Mouse (Mus musculus) forebrain, embryonic 14.5 days (tissue): Measurements from ENCODE around the gene Kcnj8. TPM values are rescaled to one million over a fixed set of nuclear protein-coding genes. Genes with fewer than 3 reads are reported as not detected.

ENCODE experiments used
- ATAC-seq: fragments of 200-750 bp; cut with Nextera tagmentation; 2 replicates; pipeline ENCODE4 v1.8.0; 2017; ENCODE audit warnings: mild to moderate bottlenecking, moderate library complexity
- DNase-seq: peaks from one replicate; pipeline ENCODE4 v3.0.0-alpha.2; 2015; ENCODE audit warnings: low spot score
- H3K27ac ChIP-seq: fragments of 300-500 bp; sonication (generic); 2 replicates; pipeline ENCODE4 v1.5.1; 2014; ENCODE audit warnings: low read depth, mild to moderate bottlenecking, control low read depth, low read length, moderate library complexity
- H3K27me3 ChIP-seq: fragments of 300-500 bp; sonication (generic); replicated peaks from 2 replicates; pipeline ENCODE4 v1.6.1; 2014; ENCODE audit warnings: low read length, control low read depth, mixed read lengths; ENCODE audit not compliant: control insufficient read depth, insufficient read depth
- H3K36me3 ChIP-seq: fragments of 300-500 bp; sonication (generic); 2 replicates; pipeline ENCODE4 v1.6.1; 2014; ENCODE audit warnings: low read length, control low read depth; ENCODE audit not compliant: control insufficient read depth, insufficient read depth
- H3K4me1 ChIP-seq: fragments of 300-500 bp; sonication (generic); 2 replicates; pipeline ENCODE4 v1.6.1; 2014; ENCODE audit warnings: antibody characterized with exemption, low read length, control low read depth; ENCODE audit not compliant: control insufficient read depth, insufficient read depth
- H3K4me2 ChIP-seq: fragments of 300-500 bp; sonication (generic); 2 replicates; pipeline ENCODE4 v1.6.1; 2014; ENCODE audit warnings: mild to moderate bottlenecking, control low read depth, low read length
- H3K4me3 ChIP-seq: fragments of 300-500 bp; sonication (generic); 2 replicates; pipeline ENCODE4 v1.5.1; 2014; ENCODE audit warnings: low read depth, low read length, control low read depth
- H3K9ac ChIP-seq: fragments of 300-500 bp; sonication (generic); 2 replicates; pipeline ENCODE4 v1.6.1; 2014; ENCODE audit warnings: mild to moderate bottlenecking, low read length, control low read depth, moderate library complexity
- H3K9me3 ChIP-seq: fragments of 300-500 bp; sonication (generic); replicated peaks from 2 replicates; pipeline ENCODE4 v1.6.1; 2016; ENCODE audit warnings: low read length, control low read depth, mixed read lengths; ENCODE audit not compliant: control insufficient read depth
- WGBS: fragments of 180-500 bp; shearing (Covaris S2); extraction: QIAGEN DNeasy Blood & Tissue Kit; methylation state at CpG from one replicate; pipeline ENCODE4 v1.1.7; 2014; 5-methylcytosine and 5-hydroxymethylcytosine counted together
- polyA plus RNA-seq: library from polyadenylated mRNA; unstranded; fragments of >200 nt; fragmentation: Nextera tagmentation; extraction: Ambion mirVana; gene quantifications from 2 replicates; pipeline ENCODE4 v1.2.1, GENCODE M21; 2014

The Kcnj8 gene
- polyA plus RNA-seq, 1 experiment from 2014 or later = 15.0 TPM

GRCm38 (mm10) chr6:142540561-142541160 lies 30.8 kb downstream of the Kcnj8 start:
- Histone ChIP-seq H3K9me3 (no peaks in the 10 kb centered on the region), H3K4me2 (no peak overlapping the region), H3K4me1 (no peaks in the 10 kb centered on the region), H3K27me3 (no peaks in the 10 kb centered on the region), H3K27ac (no peak overlapping the region), H3K4me3 (no peak overlapping the region), H3K36me3 (no peaks in the 10 kb centered on the region), H3K9ac (no peak overlapping the region)
- no peak for ATAC-seq
- 89% methylated on average over 10 of the region's 10 CpGs for WGBS
- no peak for DNase-seq

DNA sequence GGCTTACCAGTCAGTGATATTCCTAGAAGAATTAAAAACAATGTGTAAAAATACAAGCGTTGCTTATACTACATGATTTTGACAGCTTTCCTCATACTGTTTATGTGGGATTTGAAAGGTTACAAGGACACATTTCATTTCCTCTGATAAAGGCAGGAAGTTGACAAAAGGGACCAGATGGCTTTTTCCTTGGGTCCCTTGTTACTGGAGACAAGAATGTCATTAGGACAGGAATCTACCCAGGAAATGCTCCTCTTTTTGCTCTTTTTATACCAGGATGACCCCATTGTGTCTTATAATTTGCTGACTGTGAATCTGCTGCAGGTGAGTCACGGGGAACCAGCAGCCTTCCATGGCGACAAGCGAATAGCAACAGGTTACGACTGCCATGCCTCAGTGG lies 31.3 kb downstream of the Kcnj8 start:
- H3K27me3 ChIP-seq = no peaks in the 10 kb centered on the region
- ATAC-seq (no peak), DNase-seq (no peak)
- H3K9ac ChIP-seq = no peak overlapping the region
- no peak overlapping the region for H3K27ac ChIP-seq
- WGBS = 93% methylated on average over 5 of the region's 5 CpGs
- no peaks in the 10 kb centered on the region for H3K36me3 ChIP-seq
- no peaks in the 10 kb centered on the region for H3K4me1 ChIP-seq
- H3K9me3 ChIP-seq = no peaks in the 10 kb centered on the region
- H3K4me3 ChIP-seq = no peak overlapping the region
- H3K4me2 ChIP-seq = no peak overlapping the region

DNA sequence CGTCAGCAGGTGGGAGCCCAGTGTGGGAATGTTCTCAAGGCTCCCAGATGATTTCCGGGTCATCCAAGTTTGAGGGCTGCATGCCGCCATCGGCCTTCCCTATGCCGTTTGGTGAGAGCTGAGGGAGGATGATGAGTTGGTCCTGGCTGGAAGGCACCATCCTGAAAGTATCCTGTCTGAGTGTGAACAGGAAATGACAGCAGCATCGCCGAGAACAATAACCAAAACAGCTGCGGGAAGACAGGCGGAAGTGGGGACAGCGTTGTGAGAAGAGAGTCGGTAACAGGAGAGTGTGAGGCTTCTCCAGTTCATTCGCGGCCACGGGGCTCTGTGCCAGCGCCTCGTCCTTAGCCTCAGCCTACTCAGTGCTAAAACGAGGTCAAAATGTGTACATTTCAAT lies 32.9 kb downstream of the Kcnj8 start:
- Histone ChIP-seq H3K4me1 (no peaks in the 10 kb centered on the region), H3K4me2 (no peak overlapping the region), H3K36me3 (no peaks in the 10 kb centered on the region), H3K4me3 (no peak overlapping the region), H3K9me3 (no peaks in the 10 kb centered on the region), H3K27me3 (no peaks in the 10 kb centered on the region), H3K9ac (no peak overlapping the region), H3K27ac (no peak overlapping the region)
- no peak for DNase-seq
- 84% methylated on average over 17 of the region's 17 CpGs for WGBS
- no peak for ATAC-seq

DNA sequence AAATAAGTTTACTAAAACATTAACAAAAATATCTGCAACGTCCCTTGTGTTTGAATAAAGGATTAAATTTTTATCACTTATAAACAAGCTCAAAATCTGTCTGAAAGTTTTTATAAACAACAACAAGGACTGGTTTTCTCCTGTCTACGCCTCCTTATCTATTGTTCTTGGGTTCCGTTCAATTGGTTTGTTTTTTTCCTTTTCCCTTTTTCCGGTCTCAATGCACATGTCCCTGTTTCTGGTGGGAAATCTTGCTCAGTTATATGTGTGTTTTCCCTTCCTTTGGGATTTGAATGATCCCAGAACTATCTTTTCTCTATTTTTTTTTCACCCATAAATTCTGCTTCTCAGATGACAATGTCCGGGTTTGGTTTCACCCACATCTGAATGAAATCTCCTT lies 38.0 kb downstream of the Kcnj8 start:
- Histone ChIP-seq H3K36me3 (no peaks in the 10 kb centered on the region), H3K27ac (no peak overlapping the region), H3K4me2 (no peak overlapping the region), H3K27me3 (no peaks in the 10 kb centered on the region), H3K9me3 (no peaks in the 10 kb centered on the region), H3K4me1 (no peaks in the 10 kb centered on the region), H3K4me3 (no peak overlapping the region), H3K9ac (no peak overlapping the region)
- DNase-seq (no peak), ATAC-seq (no peak)
- 88% methylated on average over 5 of the region's 5 CpGs for WGBS

DNA sequence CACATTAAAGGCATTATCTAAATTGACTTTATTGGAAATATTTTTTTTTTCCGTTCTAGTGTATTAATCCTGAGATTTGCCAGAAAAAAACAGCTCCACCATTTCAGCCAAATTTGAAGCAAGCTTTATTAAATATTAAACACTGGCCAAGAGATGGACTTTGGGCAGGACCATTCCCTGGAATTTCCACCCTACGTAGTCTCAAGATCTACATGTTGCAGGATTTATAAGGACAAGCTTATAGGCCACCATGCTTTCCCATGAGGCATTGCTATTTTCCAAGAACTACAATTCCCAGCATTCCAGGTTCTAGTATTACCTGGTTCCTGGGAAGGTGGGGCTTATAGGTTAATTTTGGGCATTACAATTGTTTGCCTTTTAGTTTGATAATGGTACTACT lies 38.7 kb downstream of the Kcnj8 start:
- 96% methylated on average over 2 of the region's 2 CpGs for WGBS
- H3K36me3 ChIP-seq = no peaks in the 10 kb centered on the region
- H3K4me3 ChIP-seq = no peak overlapping the region
- no peak overlapping the region for H3K9ac ChIP-seq
- no peak for DNase-seq
- no peaks in the 10 kb centered on the region for H3K4me1 ChIP-seq
- ATAC-seq = no peak
- H3K9me3 ChIP-seq = no peaks in the 10 kb centered on the region
- H3K27me3 ChIP-seq = no peaks in the 10 kb centered on the region
- H3K4me2 ChIP-seq = no peak overlapping the region
- H3K27ac ChIP-seq = no peak overlapping the region

DNA sequence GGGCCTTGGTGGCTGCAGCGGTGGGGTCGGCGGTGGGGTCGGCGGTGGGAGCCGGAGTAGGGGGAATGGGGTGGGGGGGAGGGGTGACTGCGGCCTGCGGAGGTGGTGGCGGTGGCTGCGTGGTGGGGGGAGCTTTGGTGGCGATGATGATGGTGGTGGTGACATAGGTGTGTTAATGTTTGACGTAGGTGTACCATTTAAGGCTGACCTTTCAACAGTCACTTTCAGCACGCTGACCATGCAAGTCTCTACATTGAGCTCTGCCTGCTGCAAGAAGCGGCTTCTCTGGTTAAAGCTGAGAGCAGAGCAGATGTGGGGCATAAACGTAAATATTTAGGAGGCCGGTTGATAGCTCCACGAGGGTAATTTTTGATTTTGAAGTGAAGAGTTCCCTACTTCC lies 39.3 kb downstream of the Kcnj8 start:
- H3K36me3 ChIP-seq = no peaks in the 10 kb centered on the region
- no peak overlapping the region for H3K27ac ChIP-seq
- no peaks in the 10 kb centered on the region for H3K9me3 ChIP-seq
- no peak overlapping the region for H3K4me3 ChIP-seq
- no peak overlapping the region for H3K4me2 ChIP-seq
- no peak overlapping the region for H3K9ac ChIP-seq
- no peaks in the 10 kb centered on the region for H3K27me3 ChIP-seq
- H3K4me1 ChIP-seq = no peaks in the 10 kb centered on the region
- DNase-seq = no peak
- ATAC-seq = no peak
- 94% methylated on average over 17 of the region's 17 CpGs for WGBS

DNA sequence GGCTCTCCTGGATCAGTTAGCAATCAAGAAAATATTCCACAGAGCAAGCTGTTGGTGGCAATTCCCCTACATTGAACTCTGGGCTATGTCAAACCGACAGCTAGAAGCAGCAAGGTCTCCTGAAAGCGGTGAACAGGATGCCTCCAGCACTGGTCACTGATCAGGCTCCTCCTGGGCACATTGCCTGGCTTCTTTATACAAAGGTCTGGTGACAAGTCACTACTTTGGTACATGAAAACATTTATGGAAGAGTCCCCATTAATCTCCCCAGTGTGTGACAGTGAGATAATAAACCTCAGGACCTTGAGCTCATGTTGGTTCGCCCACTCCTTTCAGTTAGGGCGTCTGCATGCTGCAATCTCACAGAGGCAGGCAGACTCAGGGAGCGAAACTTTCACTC lies 41.0 kb downstream of the Kcnj8 start:
- 86% methylated on average over 5 of the region's 5 CpGs for WGBS

GRCm38 (mm10) chr6:142529680-142530079 lies 41.7 kb downstream of the Kcnj8 start:
- WGBS = 86% methylated on average over 8 of the region's 8 CpGs
- Histone ChIP-seq H3K36me3 (no peaks in the 10 kb centered on the region), H3K4me2 (no peak overlapping the region), H3K27ac (no peak overlapping the region), H3K9me3 (no peaks in the 10 kb centered on the region), H3K27me3 (no peaks in the 10 kb centered on the region), H3K9ac (no peak overlapping the region), H3K4me1 (no peaks in the 10 kb centered on the region), H3K4me3 (no peak overlapping the region)
- ATAC-seq (no peak), DNase-seq (no peak)

More for the DNA sequence above, 41.0 kb downstream of the Kcnj8 start:
- no peak for ATAC-seq
- no peaks in the 10 kb centered on the region for H3K9me3 ChIP-seq
- H3K4me1 ChIP-seq = no peaks in the 10 kb centered on the region
- H3K9ac ChIP-seq = no peak overlapping the region
- no peaks in the 10 kb centered on the region for H3K27me3 ChIP-seq
- no peak overlapping the region for H3K4me3 ChIP-seq
- DNase-seq = no peak
- H3K36me3 ChIP-seq = no peaks in the 10 kb centered on the region
- H3K27ac ChIP-seq = no peak overlapping the region
- no peak overlapping the region for H3K4me2 ChIP-seq

DNA sequence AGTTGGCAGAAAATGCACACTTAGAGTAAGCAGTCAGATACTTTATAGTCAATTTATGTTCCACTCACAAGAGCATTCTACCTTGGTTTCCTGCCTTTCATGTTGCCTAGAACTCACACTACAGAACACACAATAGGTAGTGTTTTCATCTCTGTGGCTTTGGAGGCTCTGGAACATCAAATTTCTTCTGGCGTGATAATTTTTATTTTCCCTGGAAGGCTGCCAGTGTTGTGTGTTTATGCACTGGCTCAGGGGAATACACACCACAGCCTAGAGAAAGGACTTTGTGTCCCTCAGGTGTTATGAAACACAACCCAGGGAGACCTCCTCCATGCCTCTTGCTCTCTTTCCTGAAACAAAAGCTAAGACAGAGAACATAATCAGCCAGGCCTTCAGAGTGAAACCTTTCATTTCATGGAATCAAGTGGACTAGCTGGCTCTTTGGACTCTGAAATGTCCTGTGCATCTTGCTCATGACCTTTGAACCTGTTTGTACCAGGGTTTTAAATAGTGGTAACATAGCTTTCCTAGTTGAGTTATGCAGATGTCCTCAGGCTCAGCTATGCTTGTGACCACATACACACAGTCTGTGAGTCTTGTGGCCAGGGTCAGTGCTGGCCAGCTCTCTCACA lies 43.4 kb downstream of the Kcnj8 start:
- DNase-seq (no peak), ATAC-seq (no peak)
- Histone ChIP-seq H3K4me2 (no peak overlapping the region), H3K36me3 (no peaks in the 10 kb centered on the region), H3K27me3 (no peaks in the 10 kb centered on the region), H3K9ac (no peak overlapping the region), H3K4me1 (no peaks in the 10 kb centered on the region), H3K4me3 (no peak overlapping the region), H3K9me3 (no peaks in the 10 kb centered on the region), H3K27ac (no peak overlapping the region)
- WGBS = 72% methylated on average over 1 of the region's 1 CpGs
